Mouse (Mus musculus) right cerebral cortex, postnatal 36 days (tissue): ENCODE data around the gene Mettl27.

Source experiments
- DNase-seq, 2 experiments: peaks; one replicate each; pipeline ENCODE4 v3.0.0; 2022; ENCODE audit warnings: low spot score in 2 of 2, mixed read lengths in 1 of 2

Gene Mettl27

GRCm38 (mm10) chr5:134932179-134932902, at the start of gene Mettl27:
Gene Mettl27 (plus strand): TSS chr5:134932368.
- DNase-seq: peak; percentile 73 to 78

GRCm38 (mm10) chr5:134883077-134883476, 49.1 kb upstream of the Mettl27 start:
- DNase-seq: no peak

GRCm38 (mm10) chr5:134887447-134888335, 44.5 kb upstream of the Mettl27 start:
- DNase-seq: no peak

- DNase-seq: no peak
Observed at GRCm38 (mm10) chr5:134888505-134888904, 43.7 kb upstream of the Mettl27 start.

- no peak for DNase-seq
Observed at GRCm38 (mm10) chr5:134890601-134891054, 41.5 kb upstream of the Mettl27 start.

GRCm38 (mm10) chr5:134891552-134891951, 40.6 kb upstream of the Mettl27 start:
- DNase-seq: no peak

GRCm38 (mm10) chr5:134892717-134893116, 39.5 kb upstream of the Mettl27 start:
- no peak for DNase-seq

- DNase-seq: no peak
Observed at GRCm38 (mm10) chr5:134895291-134895690, 36.9 kb upstream of the Mettl27 start.

GRCm38 (mm10) chr5:134896965-134897364, 35.2 kb upstream of the Mettl27 start:
- DNase-seq: no peak

- DNase-seq: no peak
Observed at GRCm38 (mm10) chr5:134897596-134897995, 34.6 kb upstream of the Mettl27 start.

GRCm38 (mm10) chr5:134901012-134901643, 31.0 kb upstream of the Mettl27 start:
- DNase-seq: peak; percentile 10 to 15

- no peak for DNase-seq
Observed at GRCm38 (mm10) chr5:134901644-134902027, 30.5 kb upstream of the Mettl27 start.

- DNase-seq: no peak
Observed at GRCm38 (mm10) chr5:134906633-134907032, 25.5 kb upstream of the Mettl27 start, which contains the start of gene Tmem270. Gene Tmem270 (minus strand): TSS chr5:134906733.

- DNase-seq: peak; percentile 87 to 88
Observed at GRCm38 (mm10) chr5:134907135-134907534, 25.0 kb upstream of the Mettl27 start.

- DNase-seq: no peak
Observed at GRCm38 (mm10) chr5:134911901-134912300, 20.3 kb upstream of the Mettl27 start.

GRCm38 (mm10) chr5:134913352-134913751, 18.8 kb upstream of the Mettl27 start:
- DNase-seq: no peak

- DNase-seq: no peak
Observed at GRCm38 (mm10) chr5:134913753-134914152, 18.4 kb upstream of the Mettl27 start.

GRCm38 (mm10) chr5:134914510-134914909, 17.7 kb upstream of the Mettl27 start:
- DNase-seq: no peak

GRCm38 (mm10) chr5:134915311-134915710, 16.9 kb upstream of the Mettl27 start, which contains the start of gene Cldn13:
Gene Cldn13 (minus strand): TSS chr5:134915526.
- DNase-seq: no peak

- no peak for DNase-seq
Observed at GRCm38 (mm10) chr5:134918071-134918832, 13.9 kb upstream of the Mettl27 start.

- no peak for DNase-seq
Observed at GRCm38 (mm10) chr5:134919097-134919496, 13.1 kb upstream of the Mettl27 start.
